Mouse (Mus musculus) bone marrow macrophage, adult 2 months (primary cell): ENCODE data around the gene Gsk3b.

Experiments used
- CTCF ChIP-seq: IDR thresholded peaks from 2 replicates; pipeline ENCODE4 v1.5.1; 2012; ENCODE audit warnings: low read depth, mild to moderate bottlenecking, low read length, moderate library complexity
- POLR2A ChIP-seq: IDR thresholded peaks from 2 replicates; pipeline ENCODE4 v1.6.1; 2012; ENCODE audit warnings: mild to moderate bottlenecking, low read depth, low read length, borderline replicate concordance

- TF ChIP-seq POLR2A (no peak), CTCF (no peak)
These were observed 17.7 kb downstream of the Gsk3b start for GRCm38 (mm10) chr16:38106542-38106941.
